Mouse (Mus musculus) liver, postnatal 0 days (tissue): ENCODE measurements around the gene Gm28372. TPM values are rescaled to one million over a fixed set of nuclear protein-coding genes. Genes with fewer than 3 reads are reported as not detected.

Experiments used
- ATAC-seq: fragments of 200-750 bp; cut with Nextera tagmentation; 2 replicates; pipeline ENCODE4 v1.8.0; 2017; ENCODE audit warnings: mild to moderate bottlenecking, moderate library complexity
- DNase-seq: peaks from one replicate; pipeline ENCODE4 v3.0.0-alpha.2; 2016
- H3K27ac ChIP-seq: fragments of 300-500 bp; sonication (generic); 2 replicates; pipeline ENCODE4 v1.5.1; 2014; ENCODE audit warnings: antibody characterized with exemption, moderate library complexity, mild to moderate bottlenecking, low read depth
- H3K27me3 ChIP-seq: fragments of 300-500 bp; sonication (generic); 2 replicates; pipeline ENCODE4 v1.6.1; 2014; ENCODE audit warnings: low read length, control low read depth, mixed read lengths; ENCODE audit not compliant: insufficient read depth
- H3K36me3 ChIP-seq: fragments of 300-500 bp; sonication (generic); replicated peaks from 2 replicates; pipeline ENCODE4 v1.6.1; 2014; ENCODE audit warnings: mild to moderate bottlenecking, control low read depth, low read length, moderate library complexity, mixed read lengths; ENCODE audit not compliant: insufficient read depth
- H3K4me1 ChIP-seq: fragments of 300-500 bp; sonication (generic); 2 replicates; pipeline ENCODE4 v1.6.1; 2014; ENCODE audit warnings: antibody characterized with exemption, mild to moderate bottlenecking, control low read depth; ENCODE audit not compliant: insufficient read depth
- H3K4me2 ChIP-seq: fragments of 300-500 bp; sonication (generic); 2 replicates; pipeline ENCODE4 v1.6.1; 2014; ENCODE audit warnings: low read depth, mild to moderate bottlenecking, low read length, moderate library complexity, mixed read lengths
- H3K4me3 ChIP-seq: fragments of 300-500 bp; sonication (generic); 2 replicates; pipeline ENCODE4 v1.5.1; 2014; ENCODE audit warnings: low read depth, low read length
- H3K9ac ChIP-seq: fragments of 300-500 bp; sonication (generic); replicated peaks from 2 replicates; pipeline ENCODE4 v1.6.1; 2014; ENCODE audit warnings: mild to moderate bottlenecking, moderate library complexity
- H3K9me3 ChIP-seq: fragments of 300-500 bp; sonication (generic); 2 replicates; pipeline ENCODE4 v1.6.1; 2016; ENCODE audit warnings: mild to moderate bottlenecking, control low read depth, low read length, mixed read lengths
- CTCF ChIP-seq: sonication (generic); IDR thresholded peaks from 2 replicates; pipeline ENCODE4 v1.5.1; 2016; ENCODE audit warnings: antibody characterized with exemption, low read depth
- EP300 ChIP-seq: IDR thresholded peaks from 2 replicates; pipeline ENCODE4 v1.6.1; 2016; ENCODE audit warnings: antibody characterized with exemption, low read depth, mild to moderate bottlenecking
- WGBS: fragments of 180-500 bp; shearing (Covaris S2); extraction: QIAGEN DNeasy Blood & Tissue Kit; methylation state at CpG from one replicate; pipeline ENCODE4 v1.1.7; 2014; ENCODE audit not compliant: insufficient replicate concordance; 5-methylcytosine and 5-hydroxymethylcytosine counted together
- polyA plus RNA-seq: library from polyadenylated mRNA; unstranded; fragments of >200 nt; fragmentation: Nextera tagmentation; extraction: Ambion mirVana; gene quantifications from 2 replicates; pipeline ENCODE4 v1.2.1, GENCODE M21; 2015

Gene Gm28372
- polyA plus RNA-seq, 1 experiment from 2014 or later, result not detected

DNA sequence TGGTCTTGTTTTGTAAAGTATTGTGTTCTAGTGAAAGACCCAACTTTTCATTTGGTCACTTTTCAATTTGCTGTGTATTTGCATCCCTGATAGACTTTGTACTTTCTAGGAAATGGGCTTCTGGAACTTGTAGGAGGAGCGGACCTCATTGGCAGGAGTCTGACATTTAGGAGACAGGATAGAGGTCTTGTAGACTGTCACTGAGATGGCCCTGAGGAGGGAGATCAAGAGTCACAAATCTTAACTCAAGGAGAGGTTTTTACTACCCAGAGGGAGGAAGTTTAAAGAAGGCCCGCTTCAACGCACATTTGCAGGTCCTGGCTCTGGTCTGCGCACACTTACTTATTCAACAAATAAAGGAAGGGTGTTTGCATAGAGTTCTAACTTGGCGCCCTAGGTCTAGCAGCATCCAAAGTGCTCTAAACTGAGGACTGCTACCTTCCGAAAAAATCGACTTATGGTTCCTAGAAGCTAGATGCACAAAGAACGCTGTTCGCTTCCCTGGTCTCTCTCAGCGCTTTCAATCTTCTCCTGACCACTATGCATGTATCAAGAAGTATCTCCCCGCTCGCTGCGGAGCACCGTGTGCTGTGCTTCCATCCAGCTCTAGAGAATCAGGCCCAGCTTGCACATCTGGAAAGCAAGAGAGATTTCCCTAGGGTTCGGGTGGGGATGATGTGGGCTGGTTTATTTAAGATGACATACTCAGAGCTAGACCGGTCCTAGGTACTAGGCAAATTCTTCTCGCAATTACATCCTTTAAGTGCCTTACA is 44.2 kb downstream of the Gm28372 start:
- H3K4me1 ChIP-seq, result peaks cover 25% of the 10 kb centered on the region
- H3K27ac ChIP-seq, result no peak overlapping the region
- DNase-seq (no peak), ATAC-seq (no peak)
- 8% methylated on average over 17 of the region's 17 CpGs for WGBS
- no peaks in the 10 kb centered on the region for H3K9me3 ChIP-seq
- peak overlapping the region; percentile 88 for H3K9ac ChIP-seq
- peaks cover 3% of the 10 kb centered on the region; the same call in 1 of the 2 replicates for H3K36me3 ChIP-seq
- peak overlapping the region; percentile 96 for H3K4me2 ChIP-seq
- H3K27me3 ChIP-seq, result no peaks in the 10 kb centered on the region
- peak overlapping the region; percentile 88 for H3K4me3 ChIP-seq
- 0 out of 2 replicates have a peak, but pooled peaks have one; percentile 6 for TF ChIP-seq CTCF
- TF ChIP-seq EP300, result no peak

DNA sequence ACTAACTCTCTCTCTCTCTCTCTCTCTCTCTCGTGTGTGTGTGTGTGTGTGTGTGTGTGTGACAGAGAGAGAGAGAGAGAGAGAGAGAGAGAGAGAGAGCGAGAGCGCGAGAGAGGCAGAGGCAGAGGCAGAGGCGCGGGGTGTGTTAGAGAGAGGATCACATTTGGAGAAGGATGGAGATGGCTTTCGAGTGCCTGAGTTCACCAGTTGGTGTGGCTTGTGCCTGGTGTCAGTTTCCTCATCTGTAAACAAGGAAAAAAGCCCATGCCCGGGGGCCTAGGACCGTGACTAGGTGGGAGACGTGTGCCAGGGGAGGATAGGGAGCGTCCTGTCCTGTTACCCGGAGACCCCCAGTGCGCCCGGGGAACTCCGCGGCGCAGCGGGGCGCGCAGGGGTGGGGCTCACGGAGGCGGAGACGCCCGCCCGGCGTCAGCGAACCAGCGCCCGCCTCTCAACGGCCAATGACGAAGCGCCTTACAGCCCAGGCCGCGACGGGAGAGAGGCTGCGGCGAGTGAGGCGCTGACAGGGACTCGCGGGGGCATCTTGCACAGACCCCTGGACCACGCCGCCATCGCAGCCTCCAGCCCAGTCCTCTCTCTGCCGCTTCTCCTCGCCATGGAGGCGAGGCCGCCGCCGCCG is 44.9 kb downstream of the Gm28372 start, which contains the start of gene Ptpra:
TSS of gene Ptpra (plus strand) at position 485 of the 640 bp plus-strand sequence.
- Histone ChIP-seq H3K4me2 (peak within 1 kb of the TSS; percentile 96), H3K4me1 (peaks cover 31% of the 10 kb centered on the region), H3K36me3 (no peaks in the 10 kb centered on the region), H3K9ac (peak within 1 kb of the TSS; percentile 88), H3K4me3 (peak within 1 kb of the TSS; percentile 88), H3K27ac (peak within 1 kb of the TSS; percentile 84), H3K9me3 (no peaks in the 10 kb centered on the region), H3K27me3 (no peaks in the 10 kb centered on the region)
- no peak for TF ChIP-seq EP300
- TF ChIP-seq CTCF, result no peak
- ATAC-seq (peak; percentile 98), DNase-seq (peak; percentile 92)
- under 1% methylated on average over 38 of the region's 50 CpGs for WGBS

DNA sequence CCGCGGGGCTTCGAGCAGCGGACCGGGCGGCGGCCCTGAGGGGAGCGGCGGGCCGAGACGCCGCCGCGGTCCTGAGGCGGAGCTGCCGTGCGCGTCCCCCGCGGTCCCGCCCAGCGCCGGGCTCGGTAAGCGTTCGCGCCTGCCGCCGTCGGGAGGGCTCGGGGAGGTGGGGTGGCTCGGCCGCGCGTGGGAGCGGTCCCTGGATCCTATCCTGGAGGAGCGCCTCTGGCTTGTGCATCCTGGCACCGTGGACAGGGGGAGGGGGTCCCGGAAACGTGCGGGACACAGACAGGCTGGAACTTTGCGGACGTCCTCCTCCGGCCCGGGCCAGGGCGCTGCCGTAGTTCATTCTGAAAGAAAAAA is 45.4 kb downstream of the Gm28372 start:
- Histone ChIP-seq H3K4me3 (peak overlapping the region; percentile 88), H3K4me1 (peaks cover 33% of the 10 kb centered on the region), H3K36me3 (no peaks in the 10 kb centered on the region), H3K9ac (peak overlapping the region; percentile 88), H3K27me3 (no peaks in the 10 kb centered on the region), H3K4me2 (peak overlapping the region; percentile 96), H3K27ac (peak overlapping the region; percentile 84), H3K9me3 (no peaks in the 10 kb centered on the region)
- ATAC-seq (peak; percentile 91), DNase-seq (peak; percentile 85)
- TF ChIP-seq CTCF, result 0 out of 2 replicates have a peak, but pooled peaks have one; percentile 2
- no peak for TF ChIP-seq EP300
- 2% methylated on average over 32 of the region's 47 CpGs for WGBS

DNA sequence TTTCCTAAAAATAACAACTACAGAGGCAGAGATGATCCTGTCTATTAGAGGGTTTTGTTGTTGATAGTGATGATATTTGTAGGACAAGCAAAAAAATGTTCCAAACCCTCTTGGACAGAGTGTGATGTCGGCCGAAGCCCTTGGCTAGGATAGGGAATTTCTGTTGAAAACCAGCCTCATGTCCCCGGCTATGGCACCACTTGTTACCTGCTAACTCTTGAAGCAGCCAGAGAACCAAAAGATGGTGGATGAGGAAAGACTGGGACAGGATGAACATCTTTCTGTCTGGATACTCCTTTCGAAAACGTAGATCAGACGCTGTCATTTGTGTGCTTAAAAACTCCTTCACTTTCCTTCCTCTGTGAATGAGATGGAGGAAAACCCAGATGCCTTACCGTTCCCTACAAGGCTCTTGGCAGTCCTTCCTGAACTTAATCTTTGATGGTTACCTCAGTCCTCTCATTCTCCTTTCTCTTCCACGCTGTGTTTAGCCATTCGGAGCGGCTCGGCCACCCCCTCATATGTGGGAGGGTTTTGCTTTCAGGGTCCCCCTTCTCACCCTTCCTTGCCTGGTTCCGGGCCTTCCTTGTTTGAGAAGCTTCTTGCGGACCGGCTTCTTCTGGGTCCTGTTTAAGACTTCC is 46.2 kb downstream of the Gm28372 start:
- peaks cover 33% of the 10 kb centered on the region for H3K4me1 ChIP-seq
- H3K4me2 ChIP-seq, result peak overlapping the region; percentile 96
- H3K9me3 ChIP-seq, result no peaks in the 10 kb centered on the region
- no peaks in the 10 kb centered on the region for H3K27me3 ChIP-seq
- no peaks in the 10 kb centered on the region for H3K36me3 ChIP-seq
- DNase-seq (no peak), ATAC-seq (no peak)
- H3K27ac ChIP-seq, result 0 out of 2 replicates have a peak overlapping the region, but pooled peaks have one; percentile 84
- TF ChIP-seq EP300 (no peak), CTCF (no peak)
- peak overlapping the region; percentile 88 for H3K9ac ChIP-seq
- 69% methylated on average over 14 of the region's 14 CpGs for WGBS
- peak overlapping the region; percentile 88 for H3K4me3 ChIP-seq

DNA sequence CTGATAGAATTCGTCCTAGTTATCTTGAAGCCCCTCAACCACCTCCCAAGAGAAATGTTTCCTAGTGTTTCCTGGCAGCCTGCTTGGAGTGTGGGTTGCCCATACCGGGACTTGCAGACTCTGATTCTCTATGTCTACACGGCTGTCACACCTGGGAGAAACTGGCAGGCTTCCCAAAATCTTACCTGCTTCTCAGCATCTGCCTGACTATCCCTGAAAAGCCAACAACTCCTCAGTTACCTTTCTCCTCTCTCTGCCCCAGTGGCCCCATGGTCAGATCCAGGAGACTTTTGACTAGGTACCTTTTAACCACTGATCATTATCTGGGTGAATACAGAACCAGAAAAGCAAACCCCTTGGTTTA is 46.7 kb downstream of the Gm28372 start:
- DNase-seq, result no peak

DNA sequence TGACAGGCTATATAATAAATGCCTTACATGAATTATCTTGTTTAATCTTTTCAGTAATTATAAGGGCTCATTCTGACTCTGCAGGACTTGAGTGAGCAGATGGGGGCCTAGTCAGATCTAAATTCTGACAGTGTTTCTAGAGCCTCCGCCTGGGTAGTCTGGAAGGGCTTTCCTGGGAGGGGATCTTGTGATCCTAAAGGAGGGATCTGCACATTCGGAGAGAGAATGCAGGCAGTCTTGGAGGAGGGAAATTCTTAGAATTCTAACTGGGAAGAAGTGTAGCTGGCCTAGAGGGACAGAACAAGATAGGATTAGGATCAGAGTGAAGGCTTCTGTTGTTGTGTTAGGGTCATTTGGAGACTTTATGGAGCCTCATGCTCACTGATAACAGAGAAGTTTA is 47.2 kb downstream of the Gm28372 start:
- Histone ChIP-seq H3K4me2 (no peak overlapping the region), H3K9ac (no peak overlapping the region)

More for the DNA sequence above, 46.7 kb downstream of the Gm28372 start:
- Histone ChIP-seq H3K9ac (no peak overlapping the region), H3K36me3 (no peaks in the 10 kb centered on the region), H3K4me2 (peak overlapping the region; percentile 96), H3K27me3 (no peaks in the 10 kb centered on the region), H3K27ac (no peak overlapping the region), H3K9me3 (no peaks in the 10 kb centered on the region), H3K4me1 (peaks cover 33% of the 10 kb centered on the region), H3K4me3 (no peak overlapping the region)
- TF ChIP-seq CTCF, result no peak
- TF ChIP-seq EP300, result no peak
- ATAC-seq, result no peak
- 44% methylated on average over 3 of the region's 3 CpGs for WGBS

More for the DNA sequence above, 47.2 kb downstream of the Gm28372 start:
- H3K27ac ChIP-seq, result no peak overlapping the region
- no peak for TF ChIP-seq CTCF
- no peak for TF ChIP-seq EP300
- 66% methylated on average over 2 of the region's 2 CpGs for WGBS
- H3K36me3 ChIP-seq, result no peaks in the 10 kb centered on the region
- H3K9me3 ChIP-seq, result no peaks in the 10 kb centered on the region
- ATAC-seq, result no peak
- DNase-seq, result no peak
- peaks cover 33% of the 10 kb centered on the region for H3K4me1 ChIP-seq
- H3K27me3 ChIP-seq, result no peaks in the 10 kb centered on the region
- H3K4me3 ChIP-seq, result no peak overlapping the region
